Mouse (Mus musculus): ENCODE data around the gene Wipf3.

Gene Wipf3

GRCm38 (mm10) chr6:54432191-54432590 is 2.8 kb downstream of the Wipf3 start:
- in situ Hi-C loops (cut with MboI) = no loop called here

DNA sequence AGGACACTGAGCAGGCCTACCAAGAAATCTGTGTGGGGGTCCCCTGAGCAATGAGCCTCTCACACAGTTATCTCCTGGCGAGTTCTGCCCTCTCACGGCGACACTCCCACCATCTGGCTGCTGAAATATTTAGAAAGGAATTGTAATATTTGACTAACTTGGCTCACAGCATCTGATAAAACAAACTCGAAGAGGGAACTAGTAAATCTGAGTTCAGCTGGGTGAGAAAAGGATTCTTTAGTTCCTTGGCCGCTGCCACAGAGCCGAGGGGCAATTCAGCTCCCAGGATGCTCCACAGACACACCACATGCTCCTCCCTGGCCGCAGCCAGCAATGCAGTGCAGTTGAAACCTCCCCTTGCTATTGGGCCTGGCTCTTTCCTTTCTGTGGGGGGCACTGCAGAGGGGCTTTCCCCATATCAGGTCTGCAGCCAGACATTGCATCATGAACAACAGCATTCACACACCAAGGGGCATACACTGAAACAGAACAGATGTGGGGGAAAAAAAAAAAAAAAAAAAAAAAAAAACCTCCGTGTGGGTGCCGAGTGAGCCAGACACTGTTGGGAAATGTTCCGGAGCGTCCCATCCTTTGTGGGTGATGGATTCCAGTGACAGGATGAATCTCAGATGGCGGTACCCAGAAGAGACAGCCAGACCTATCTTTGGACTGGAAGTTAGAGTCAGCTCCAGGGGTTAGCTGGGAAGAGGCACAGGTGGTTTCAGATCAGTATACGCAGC is 3.6 kb downstream of the Wipf3 start:
- in situ Hi-C loops (cut with MboI) = no loop called here

DNA sequence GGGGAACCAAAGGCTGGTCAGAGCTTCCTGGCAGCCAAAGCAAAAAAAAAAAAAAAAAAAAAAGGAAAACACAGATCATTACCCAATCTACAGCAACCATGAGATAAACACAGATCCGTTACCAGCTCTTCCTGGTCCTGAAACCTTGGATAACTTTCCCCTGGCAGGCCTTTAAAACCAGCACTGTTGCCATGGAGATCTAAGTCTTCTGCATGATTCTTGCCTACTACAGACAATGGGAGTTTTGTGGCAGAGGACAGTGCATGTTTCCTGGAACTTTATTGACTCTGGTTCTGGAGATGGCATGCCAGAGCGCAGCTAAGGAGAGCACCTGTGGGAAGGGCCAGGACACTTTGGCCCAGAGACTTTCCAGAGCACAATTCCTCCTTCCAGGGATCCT is 4.8 kb downstream of the Wipf3 start:
- in situ Hi-C loops (cut with MboI) = no loop called here

DNA sequence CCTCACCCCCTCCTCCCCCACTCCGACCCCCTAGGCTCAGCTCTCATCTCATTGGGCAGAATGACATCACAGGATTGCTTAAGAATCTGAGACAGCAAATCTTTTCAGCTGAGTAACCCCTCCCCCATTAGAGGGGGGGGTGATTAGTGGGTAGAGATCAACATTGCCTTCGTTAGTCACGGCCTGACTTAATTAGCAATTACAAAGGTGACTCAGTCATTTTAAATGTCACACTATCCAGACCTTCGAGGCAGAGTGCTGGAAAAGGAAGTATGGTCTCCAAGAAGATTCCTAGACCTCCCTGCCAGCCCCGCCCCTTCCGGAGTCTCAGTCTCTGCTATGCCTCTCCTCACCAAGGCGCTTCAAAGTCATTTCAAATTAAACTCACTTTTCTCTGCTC is 6.3 kb downstream of the Wipf3 start:
- in situ Hi-C loops (cut with MboI) = no loop called here

DNA sequence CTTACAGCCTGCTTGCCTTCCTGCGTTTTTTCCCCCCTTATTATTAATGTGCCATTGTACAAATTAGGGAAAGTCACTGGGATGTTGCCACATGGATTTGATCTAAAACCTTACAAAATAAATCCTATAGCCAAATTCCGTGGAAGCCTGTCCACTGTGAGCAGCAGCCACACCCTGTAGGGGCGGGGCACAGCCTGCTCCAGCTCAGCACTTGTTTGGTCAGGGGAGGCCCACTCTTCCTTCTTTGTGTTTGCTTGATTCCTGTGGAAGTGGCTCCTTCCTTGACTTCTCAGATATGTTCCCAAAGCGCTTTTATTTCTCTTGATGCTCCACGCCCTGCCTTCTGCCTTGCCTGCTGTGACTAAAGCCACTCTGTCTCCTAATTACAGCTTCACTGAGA is 6.9 kb downstream of the Wipf3 start:
- in situ Hi-C loops (cut with MboI) = no loop called here

- in situ Hi-C loops (cut with MboI) = no loop called here
Measured at GRCm38 (mm10) chr6:54438510-54438909, 9.1 kb downstream of the Wipf3 start.

- in situ Hi-C loops (cut with MboI) = no loop called here
Measured at GRCm38 (mm10) chr6:54440658-54441057, 11.3 kb downstream of the Wipf3 start.

DNA sequence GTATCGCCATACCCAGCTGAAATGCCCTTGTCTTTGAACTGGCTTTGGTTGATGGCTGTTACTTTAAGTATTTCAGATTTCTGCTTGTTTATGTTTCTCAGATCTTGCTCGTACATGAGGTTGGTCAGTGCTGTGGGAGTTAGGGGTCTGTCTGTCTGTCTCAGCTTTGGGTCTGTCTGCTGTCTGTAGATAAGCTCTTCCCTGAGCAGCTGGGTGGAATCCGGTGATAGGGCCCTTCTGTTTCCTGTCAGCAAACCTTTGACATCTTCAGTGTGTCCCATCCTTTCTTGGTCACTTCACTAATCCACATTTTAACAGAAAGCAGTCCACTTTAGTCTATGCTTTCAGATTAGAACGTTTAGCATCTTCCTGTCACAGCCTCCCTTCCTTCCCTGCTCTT is 14.3 kb downstream of the Wipf3 start:
- in situ Hi-C loops (cut with MboI) = no loop called here

GRCm38 (mm10) chr6:54444086-54444485 is 14.7 kb downstream of the Wipf3 start:
- in situ Hi-C loops (cut with MboI) = no loop called here

DNA sequence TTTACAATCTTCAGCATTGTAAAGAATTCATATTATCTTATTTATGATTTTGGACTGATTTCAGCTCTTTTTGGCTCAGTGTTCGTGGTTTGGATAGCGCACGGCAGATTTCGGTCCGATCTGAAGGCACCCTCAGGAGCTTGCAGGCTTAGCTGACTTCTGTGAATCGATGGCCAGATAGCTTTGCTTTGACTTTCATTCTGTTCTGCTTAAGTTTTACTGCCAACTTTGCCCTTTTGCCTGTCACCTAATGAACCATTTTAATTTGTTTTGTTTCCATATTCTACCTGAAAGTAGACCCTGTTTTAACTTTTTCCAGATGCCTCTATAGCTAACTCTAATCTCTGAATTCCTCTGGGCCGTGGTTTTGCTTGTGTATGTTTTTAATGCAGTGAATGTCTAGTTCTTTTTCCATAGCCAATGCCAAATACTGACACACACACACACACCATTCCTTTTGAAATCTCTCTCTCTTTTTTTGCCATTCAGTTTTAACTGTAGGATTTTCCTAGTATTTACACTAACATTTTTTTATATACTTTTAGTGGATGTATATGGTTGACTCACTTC is 15.9 kb downstream of the Wipf3 start:
- in situ Hi-C loops (cut with MboI) = no loop called here

DNA sequence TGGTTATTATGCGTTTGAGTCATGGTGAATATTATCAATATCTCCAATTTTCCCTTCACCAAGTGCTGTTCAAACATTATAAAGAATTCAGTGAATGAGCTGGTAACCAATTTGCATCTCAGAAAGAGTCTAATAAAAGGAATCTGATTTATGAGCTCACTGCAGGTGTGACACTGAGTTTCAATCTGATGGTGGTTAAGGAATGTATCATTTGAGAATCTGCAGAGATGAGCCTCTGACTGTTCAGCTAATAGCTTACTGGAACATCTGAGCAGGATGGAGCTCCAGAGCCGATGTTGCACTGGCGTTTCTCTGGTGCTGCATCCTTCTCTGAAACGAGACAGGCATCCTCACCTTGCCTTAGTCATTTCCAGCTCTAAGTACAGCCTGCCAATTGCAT is 17.9 kb downstream of the Wipf3 start:
- in situ Hi-C loops (cut with MboI) = no loop called here

- in situ Hi-C loops (cut with MboI) = no loop called here
Measured at GRCm38 (mm10) chr6:54459661-54460060, 30.3 kb downstream of the Wipf3 start.

- in situ Hi-C loops (cut with MboI) = no loop called here
Measured at GRCm38 (mm10) chr6:54460172-54460914, 30.9 kb downstream of the Wipf3 start.

DNA sequence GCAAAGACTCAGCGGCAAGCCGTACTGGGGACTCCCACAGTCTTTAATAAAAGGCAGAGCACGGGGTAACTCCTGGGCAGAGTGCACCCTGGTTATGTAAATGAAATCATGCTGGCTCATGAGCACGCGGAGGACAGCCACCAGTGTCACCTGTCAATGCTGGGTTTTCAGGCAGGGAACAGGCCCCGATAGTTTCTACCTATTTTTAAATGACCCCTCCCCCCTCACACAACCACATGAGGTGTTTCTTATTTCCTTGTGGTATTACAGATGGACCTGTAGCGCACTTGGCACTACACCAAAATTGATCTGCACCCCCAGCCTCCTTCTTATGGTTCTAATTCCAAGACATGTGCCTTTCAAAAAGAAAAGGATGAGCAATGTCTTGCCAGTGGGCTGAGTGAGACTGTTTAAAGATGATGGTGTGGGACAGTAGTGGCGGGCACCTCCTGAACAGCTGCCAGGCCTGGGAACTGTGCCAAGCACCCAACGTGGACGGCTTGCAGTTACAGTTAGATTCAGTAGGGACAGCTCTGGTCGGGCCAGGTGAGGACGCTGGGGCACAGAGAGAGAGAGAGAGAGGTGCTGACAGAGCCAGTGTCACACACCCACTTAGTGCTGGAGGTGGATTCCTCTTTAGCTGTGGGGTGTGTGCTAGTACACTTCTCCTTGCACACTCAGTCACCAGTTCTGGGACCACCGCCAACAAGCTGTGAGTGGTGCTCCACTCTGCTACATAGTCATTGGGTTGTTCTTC is 31.7 kb downstream of the Wipf3 start:
- in situ Hi-C loops (cut with MboI) = no loop called here

DNA sequence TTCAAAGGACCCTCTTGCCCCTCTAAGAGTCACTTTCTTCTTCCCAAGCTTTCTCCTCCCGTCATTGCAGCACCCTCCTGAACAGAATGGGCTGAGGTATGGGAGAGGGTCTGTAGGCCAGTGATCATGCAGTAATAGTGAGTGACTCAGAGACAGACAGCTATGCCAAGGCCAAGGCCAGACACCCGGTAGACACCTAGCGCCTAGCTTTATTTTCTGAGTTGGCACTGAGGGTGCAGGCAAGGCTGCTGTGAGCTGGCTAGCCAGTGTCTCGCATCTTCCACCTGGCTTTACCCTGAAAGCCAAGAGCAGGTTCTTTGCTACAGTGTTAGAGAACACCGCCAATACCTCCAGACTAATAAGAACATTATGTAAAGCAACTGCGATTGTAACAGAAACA is 33.4 kb downstream of the Wipf3 start:
- in situ Hi-C loops (cut with MboI) = no loop called here

GRCm38 (mm10) chr6:54463701-54464458 is 34.5 kb downstream of the Wipf3 start:
- in situ Hi-C loops (cut with MboI) = no loop called here

GRCm38 (mm10) chr6:54464926-54465325 is 35.5 kb downstream of the Wipf3 start:
- in situ Hi-C loops (cut with MboI) = no loop called here

DNA sequence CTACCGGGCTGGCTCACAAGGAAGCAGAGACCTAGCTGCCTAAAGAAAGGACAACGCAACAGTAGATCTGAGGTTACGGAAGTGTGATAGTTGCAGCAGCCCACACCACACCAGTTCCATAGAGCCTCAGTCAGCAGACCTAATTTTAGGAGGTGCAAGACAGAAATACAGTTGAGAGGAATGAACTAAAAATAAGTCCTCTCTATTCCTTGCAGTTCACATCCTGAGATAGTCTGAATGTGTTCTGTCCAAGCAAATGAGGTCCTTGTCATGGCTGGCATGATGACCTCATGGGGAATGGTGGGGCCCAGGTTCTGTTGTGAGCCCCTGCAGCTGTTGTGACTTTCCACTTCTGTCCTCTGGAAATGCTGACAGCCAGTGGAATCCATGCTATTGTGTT is 38.0 kb downstream of the Wipf3 start:
- in situ Hi-C loops (cut with MboI) = no loop called here

GRCm38 (mm10) chr6:54471866-54472265 is 42.5 kb downstream of the Wipf3 start:
- in situ Hi-C loops (cut with MboI) = no loop called here

- in situ Hi-C loops (cut with MboI) = no loop called here
Measured at GRCm38 (mm10) chr6:54472846-54473715, 43.7 kb downstream of the Wipf3 start.

All from mature B cell (primary cell).